Mouse (Mus musculus) urinary bladder, postnatal 4 days (tissue): ENCODE measurements at regions not wholly inside any gene's neighbourhood (a gene's known extent, or its start where the extent isn't known, plus 50 kb on each side); places are given as distances from the start of the nearest gene placed in this dataset.

ENCODE experiments used
- DNase-seq, 2 experiments: peaks; one replicate each; pipeline ENCODE4 v3.0.0; 2021 to 2022; ENCODE audit warnings: low spot score in 2 of 2

DNA sequence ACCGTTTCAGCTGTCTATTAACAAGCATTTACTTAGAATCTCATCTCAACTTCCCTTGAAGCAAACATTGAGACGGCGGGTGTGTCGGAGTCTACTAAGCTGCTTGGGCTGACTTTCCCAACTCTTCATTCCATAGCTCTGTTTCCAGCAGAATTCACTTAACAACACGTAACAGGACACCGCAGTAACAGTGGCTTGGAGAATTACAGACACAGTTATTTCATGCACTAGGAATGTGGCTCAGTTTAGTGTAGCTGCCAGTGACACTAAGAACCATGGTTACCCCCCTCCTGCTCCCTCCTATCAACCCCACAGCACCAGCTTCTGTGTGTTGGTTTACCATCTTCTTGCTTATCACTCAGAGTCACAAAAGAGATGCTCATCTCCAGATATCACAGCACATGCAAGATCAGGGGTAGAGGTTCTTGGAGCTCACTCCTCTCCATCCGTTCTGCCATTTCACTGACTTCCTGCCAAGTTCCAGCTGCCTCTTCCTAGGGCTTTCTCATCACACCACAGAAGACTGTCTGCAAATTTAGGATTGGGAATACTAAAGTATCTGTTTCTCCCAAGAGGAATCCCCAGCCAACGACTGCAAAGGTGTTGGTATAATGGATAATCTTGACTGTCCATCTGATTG is 90.7 kb downstream of the Banf2 start:
- no peak for DNase-seq

DNA sequence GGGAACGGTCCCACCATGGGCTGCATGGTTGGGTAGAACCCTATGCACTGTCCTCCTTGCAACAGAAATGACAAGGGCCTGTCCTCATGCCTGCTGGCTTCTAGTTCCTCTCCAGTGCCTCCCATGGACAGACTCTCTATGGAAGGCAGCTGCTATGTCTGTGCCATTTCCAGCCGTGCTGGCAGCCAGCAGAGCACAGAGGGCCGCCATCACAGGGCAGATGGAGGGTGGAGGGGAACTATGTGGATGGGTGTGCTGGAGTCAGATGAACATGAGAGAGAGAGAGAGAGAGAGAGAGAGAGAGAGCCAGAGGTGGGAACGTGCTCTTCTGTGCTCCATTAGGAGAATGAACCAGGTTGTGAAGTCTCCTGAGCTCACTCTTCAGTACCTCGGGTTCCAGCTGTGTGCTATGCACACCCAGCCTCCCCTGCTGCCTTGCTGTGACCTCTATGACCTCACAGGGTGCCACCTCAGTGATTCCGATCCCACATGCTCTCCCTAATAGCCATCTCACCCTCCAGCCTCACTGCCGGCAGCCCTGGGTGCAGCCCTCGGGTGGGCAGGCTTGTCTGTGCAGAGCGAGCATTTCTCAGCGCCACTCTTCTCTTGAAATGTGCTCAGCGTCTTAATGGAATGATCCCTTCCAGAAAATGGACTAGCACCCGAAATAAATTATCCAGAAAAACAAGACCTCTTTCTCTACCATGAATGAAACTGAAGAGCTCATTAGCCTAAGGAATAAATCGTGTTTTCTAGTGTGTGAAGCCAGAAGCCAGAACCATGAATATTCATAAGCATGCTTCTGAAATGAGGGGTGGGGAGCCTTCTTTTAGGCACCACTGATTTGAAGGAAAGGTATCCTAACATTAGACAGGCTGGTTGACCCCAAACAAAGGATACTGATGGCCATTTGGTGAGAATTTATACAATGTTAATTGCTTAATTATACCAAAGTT is 94.5 kb downstream of the Banf2 start:
- DNase-seq = no peak

DNA sequence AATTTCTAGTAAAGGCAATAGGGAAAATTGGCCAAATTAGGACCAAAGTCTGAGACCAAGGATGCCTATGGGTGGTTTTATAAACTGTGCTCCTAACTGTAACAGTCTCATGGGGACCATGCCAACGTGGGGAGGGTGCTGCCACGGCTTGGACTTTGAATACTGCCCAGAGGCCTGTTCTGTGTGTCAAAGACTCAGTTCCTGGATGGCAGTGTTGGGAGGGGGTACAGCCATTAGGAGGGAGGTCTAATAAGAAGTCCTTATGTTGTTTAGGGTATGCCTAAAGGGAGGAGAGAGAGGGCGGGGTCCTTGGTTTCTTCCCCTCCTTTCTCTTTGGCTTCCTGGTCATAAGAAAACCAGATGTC is 95.2 kb downstream of the Banf2 start:
- DNase-seq = no peak

DNA sequence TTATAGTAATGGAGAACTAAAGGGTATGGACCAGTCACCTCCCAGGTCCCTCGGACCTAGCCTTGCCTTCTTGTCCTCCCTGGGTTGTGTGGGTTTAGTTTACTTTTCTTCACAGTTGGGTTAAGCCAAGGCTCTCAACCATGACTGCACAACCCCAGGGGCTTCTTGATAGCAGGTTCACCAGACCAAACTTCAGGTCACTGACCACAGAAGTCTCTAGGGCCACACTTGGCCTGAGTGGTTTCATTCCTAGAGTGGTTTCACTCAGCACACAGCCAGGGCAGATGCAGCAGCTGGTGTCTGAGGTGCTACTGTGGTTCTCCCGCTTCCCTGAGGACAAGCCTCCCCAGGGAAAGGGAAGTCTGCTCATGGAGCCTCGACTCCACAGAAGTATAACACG is 95.7 kb downstream of the Banf2 start:
- DNase-seq = no peak

DNA sequence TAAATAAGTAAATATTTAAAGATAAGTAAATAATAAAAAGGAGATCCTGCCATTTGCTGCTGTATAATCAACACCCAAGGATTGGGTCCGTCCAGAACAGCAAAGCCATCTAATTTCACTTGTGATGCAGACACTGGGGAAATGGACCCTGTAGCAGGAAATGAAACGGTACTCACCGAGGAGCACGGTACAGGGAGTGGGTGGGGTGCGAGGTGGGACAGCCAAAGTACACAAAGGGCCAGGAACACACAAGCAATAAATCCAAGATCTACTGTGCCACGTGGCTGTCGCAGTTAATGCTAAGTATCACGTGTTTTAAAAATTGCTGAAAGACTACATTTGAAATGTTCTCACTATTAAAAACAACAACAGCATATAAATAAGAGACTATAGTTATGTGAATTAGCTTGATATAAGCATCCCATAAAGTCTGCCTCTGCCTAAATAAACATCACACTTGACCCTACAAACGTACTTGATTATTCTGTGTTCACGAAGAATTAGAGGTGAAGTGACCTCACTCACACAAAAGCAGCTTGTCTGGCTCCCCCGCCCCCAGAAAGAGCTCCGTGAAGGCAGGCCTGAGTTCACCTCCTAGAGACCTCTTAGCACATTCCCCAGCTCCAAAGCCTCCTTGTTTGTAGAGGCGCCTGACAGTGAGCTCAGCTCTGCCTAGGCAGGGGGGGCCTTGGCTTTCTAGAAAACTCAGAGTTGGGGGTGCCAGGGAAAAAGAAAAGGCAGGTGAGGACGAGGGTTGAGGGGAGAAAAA is 101.1 kb downstream of the Banf2 start:
- DNase-seq = no peak

DNA sequence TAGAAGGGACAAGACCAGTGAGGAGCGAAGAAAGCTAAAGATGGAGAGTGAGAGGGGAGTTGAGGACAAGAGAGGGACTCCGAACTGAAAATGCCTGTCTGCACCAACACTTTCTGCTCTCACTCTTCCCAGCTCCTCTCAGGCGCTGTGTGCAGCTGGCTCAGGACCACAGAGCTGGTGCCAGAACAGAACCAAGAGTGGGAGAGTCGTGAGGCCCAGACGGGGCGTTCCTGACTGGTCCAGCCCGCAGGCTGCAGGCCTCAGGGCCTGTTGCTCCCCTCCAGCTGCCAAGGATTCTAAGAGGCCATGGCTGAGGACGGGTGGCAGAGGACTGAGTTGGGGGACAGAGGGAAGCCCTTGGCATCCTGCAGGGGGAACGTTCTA is 101.7 kb downstream of the Banf2 start:
- DNase-seq = peak; percentile 73 to 74

DNA sequence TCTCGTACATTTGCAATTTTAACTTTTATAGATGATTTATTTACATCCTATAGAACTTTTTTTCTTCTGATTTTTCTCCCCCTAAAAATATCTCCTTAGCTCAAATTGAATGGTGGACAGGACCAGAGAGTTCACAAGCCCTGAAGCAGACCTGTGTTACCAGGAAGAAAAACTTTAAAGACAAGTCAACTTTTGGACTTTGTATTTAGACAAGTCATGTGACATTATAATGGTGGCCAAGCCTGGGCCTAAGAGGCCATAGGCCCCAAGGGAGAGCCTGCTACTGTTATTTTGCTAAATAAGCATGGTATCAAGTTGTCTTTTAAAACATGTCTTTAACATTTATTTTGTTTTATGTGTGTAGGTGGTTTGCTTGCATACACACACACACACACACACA is 102.7 kb downstream of the Banf2 start:
- DNase-seq = no peak

DNA sequence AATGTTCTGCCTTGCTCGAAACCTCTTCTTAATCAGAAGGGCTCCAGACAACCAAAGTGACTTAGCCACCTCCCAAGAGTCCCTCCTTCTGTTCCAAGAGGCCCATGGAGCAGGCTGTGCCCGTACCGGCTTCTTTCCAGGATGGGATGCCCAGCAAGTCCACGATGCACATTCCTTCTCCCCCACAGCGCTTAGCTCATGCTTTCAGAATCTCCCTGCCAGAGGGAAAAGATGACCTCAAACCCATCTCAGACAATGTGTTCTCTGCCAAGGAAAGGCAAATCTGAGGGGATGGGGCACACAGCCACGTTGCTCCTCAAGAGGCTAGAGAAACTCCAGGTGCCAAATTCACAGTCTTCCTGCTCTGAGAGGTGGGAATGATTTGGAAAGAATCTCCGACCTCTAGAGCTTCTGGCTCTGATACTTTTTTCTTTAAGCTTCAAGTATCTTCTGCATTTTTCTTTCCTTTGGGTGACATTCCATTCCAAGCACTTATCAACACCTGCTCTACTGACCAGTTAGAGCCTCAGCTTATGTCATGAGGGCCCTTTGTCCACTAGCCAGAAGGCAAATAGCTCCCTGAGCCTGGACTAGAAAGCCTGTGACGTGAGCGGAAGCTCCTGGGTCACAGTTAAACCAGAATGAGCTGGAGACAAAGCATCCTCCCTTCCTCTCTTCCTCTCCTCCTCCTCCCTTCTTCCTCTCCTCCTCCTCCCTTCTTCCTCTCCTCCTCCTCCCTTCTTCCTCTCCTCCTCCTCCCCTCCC is 110.9 kb downstream of the Banf2 start:
- DNase-seq = no peak

DNA sequence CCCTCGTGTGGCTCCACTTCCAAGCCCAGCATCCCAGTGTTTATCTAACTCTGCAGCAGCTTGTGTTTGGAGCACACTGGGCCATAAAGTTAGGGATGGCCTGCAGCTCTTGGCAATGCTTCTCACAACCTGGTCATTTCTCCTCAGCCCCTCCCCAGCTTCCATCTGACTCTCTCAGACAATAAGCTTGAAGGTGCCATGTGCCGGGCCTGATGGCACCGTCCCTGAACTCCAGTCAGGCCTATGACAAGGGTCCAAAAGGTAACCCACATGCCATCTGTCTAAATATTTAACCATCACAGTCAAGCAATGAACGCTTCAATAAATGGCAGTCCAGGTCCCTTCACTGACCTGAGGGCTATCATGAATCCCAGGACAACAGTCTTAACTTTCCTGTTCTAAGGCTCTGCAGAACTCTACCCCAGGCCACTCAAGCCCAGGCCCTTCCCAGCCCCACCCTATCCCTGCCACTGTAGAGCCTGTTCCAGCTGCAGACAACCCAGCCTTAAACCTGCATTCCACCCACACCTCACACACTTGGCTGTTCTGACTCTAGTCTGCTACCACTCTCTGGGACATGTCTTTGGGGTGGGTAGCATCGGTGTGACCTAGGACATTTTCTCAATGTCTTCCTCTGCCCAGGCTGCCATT is 111.8 kb downstream of the Banf2 start:
- no peak for DNase-seq

DNA sequence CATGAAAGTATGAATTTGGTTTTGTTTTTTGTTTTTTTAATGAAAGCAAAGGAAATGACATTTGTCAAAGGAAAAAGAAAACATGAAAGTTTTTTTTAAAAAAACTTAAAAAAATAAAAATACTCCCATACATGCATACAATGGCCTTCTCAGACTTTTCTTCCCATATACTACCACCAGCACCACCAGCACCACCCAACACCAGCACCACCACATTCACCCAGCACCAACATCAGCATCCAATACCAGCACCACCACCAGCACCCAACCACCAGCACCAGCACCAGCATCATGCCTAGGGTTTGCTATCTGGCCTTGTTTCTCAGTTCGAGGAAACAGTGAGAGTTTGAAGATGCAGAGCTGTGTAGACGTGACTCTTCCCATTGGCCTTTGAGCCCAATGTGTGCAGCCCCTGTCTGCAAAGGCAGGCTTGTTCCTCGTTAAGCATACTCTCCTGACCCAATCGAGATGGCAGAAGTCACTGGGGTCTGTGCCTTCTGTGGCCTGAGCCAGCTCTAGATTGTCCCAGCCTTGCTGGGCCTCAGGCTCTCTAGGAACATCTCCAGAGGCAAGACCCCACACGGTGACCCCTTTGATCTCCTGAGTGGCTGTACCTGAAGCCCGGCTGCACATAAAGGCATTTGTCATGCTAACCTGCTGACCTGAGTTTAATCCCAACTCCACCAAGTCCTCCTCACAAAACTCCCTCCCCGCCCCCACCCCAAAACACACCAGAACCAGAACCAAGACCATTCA is 113.8 kb upstream of the Mgme1 start:
- no peak for DNase-seq

DNA sequence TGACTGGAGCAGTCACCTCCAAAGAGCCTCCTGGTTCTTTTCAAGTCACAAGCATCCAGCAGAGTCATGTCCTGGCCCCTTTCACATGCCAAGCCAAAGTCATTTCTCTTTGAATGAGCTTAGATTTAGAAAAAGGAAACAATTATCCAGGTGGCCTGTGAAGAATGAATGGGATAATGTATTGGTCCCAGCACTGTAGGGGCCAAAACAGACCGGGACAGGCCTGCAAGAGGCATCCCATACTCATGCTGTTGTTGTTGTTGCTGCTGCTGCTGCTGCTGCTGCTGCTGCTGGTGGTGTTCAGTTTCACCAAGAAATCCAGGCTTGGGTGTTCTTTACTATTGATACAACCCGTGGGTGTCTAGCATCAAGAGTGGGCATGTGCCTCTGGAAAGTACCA is 113.1 kb upstream of the Mgme1 start:
- no peak for DNase-seq

DNA sequence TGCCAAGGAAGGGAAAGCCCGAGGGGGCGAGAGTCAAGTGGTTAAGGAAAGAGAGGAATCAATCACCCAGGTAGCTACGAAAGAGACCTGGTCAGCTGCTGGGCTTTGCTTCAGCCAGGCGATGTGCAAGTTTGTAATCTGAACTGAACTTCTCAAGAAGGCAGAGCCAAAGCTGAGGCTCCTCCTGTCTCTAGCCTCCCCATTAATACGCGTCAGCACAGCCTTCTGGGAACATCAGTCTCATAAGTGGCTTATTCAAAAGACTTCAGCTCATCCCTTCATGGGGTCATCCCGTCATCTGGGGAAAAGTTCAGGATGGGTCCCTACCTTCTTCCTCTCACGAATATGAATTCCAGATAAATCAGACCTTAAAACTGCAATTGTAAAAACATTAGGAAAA is 112.2 kb upstream of the Mgme1 start:
- DNase-seq = no peak

DNA sequence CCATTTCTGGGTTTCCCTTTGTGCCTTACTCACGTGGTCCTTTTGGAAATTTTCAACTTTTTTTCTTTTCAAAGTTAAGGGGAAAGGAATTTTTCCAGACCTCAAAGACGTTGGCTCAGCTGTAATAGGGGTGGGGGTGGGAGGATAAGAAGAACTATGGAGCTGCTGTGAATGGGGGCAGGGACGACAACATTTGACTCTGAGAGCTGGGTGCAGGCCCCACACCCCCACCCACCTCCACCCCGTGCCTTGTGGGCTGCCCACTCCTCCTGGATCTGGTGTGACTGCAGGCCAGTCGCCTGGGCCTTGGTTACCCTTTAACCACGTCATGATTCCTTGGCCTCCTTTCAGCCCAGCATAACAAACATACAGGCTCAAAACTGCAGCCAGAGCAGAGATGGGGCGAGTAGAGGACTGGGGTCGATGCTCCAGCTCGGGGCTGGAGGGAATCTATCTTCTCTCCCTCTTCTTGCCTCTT is 110.6 kb upstream of the Mgme1 start:
- DNase-seq = no peak

DNA sequence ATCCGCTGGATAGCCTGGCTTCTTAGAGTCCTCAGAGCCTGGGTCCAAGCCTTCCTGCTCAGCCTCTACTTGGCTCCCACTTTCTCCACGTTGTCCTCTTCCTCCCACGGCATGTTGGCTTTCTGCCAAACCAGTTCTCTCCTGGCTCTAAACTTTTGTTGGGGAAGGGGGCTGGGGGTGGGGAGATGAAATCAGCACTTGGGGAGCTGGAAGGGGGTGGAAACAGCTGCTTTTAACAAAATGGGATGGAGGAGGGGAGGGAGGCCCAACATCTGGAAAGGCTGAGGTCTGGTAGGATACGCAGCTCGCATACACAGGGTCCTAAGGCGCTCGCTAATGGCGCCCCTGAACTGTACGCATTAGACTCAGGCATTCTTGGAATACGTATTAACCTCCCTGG is 110.0 kb upstream of the Mgme1 start:
- DNase-seq = peak; percentile 56 to 81

DNA sequence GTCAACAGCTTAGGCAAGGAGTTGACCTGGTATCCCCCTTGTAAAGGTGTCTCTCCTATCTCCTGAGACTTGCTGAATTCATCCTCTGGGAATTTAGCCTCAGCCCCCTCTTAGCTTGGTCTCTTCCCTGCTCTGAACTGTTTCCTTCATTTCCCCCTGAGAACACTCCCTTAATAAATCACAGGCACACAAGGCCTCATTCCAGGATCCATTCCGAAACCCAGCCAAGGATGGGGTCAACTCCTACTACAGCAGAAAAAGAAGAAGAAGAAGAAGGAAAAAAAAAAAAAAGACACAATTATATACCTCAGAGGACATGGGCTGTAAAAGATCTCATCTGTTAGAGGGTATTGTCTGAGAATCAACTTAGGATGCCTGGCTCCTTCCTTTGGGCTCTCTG is 108.6 kb upstream of the Mgme1 start:
- peak in 1 of 2 experiments; percentile 55 for DNase-seq

DNA sequence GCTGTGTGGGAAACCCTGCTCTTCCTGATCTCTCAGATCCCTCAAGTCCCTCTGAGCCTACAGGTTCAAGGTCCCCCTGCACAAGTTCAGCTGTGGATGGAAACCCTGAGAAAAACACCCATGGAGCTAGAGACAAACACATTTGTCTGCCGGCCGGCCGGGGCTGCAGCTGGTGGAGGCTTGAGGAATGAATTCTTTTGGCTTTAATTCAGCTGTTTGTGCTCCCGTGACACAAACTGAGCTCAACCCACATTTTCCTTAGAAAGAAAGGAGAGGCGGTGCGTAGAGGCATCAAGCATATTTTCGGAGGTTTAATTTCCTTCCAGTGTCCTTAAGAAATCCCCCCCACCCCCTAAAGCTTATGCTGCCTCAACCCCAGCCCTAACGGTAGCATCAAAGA is 106.4 kb upstream of the Mgme1 start:
- peak in 1 of 2 experiments; percentile 61 for DNase-seq

DNA sequence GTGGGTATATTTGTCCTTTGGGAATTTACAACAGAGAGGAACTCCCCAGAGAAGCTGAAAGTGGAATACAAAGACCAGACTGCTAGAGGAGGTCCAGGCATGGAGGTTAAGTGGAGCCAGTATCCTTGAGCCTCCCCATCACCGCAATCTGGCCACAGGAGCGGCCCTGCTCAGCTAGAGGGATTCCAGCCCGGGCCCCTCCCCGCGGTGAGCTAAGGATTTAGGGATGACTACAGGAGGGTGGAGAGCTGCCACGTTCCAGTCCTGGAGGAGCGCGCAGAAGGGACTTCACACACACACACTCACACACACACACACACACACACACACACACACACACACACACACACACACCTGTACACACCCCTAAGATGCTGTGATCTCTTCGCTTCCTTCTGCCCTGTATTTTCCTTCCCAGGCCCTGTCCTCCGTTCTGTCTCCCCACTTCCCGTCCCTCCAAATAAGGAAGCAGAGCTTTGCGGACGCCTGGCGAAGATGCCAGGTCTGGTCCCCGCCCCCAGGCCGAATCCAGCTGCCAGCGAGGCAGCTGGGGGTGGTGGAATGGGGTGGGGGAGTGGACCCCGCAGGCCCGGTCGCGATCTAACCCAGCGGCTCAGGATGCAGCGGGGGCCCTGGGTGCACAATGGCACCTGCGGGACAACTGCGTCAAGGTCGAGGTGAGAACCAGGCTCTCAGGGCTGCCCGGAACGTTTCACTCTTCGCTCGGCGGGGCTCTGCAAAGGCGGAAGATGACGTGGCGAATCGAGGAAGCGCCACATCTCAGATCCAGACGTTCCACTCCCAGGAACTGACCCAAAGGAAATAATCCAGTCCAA is 105.3 kb upstream of the Mgme1 start:
- peak; percentile 81 to 83 for DNase-seq

DNA sequence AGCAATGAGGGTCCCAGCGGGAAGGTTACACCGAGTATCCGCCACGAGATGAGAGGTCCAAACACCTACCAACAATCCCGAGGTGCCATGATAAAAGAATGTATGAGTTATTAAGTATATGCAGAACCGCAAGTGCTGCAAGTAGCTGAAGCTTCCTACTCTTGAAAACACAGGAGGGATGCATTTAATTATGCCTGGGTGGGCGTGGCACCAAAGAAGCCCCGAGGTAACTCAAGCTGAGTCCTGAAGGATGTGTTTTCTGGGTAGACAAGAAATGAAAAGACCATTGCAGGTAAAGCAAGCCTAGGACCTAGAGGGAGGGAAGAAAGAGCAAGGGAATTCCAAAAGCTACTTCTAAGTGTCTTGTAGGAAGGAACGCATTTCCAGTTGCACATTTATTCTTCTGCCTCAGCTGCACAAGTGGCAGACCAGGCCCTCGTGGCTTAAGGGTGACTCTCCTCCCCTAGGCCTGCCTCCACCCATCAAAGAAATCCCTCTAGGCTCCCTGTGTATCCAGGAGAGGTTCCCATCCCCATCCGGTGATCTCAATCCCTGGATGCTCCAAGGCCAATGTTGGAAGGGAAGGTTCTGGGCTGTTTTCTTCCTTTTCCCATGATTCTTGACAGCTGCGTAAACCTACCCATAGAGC is 104.2 kb upstream of the Mgme1 start:
- no peak for DNase-seq

DNA sequence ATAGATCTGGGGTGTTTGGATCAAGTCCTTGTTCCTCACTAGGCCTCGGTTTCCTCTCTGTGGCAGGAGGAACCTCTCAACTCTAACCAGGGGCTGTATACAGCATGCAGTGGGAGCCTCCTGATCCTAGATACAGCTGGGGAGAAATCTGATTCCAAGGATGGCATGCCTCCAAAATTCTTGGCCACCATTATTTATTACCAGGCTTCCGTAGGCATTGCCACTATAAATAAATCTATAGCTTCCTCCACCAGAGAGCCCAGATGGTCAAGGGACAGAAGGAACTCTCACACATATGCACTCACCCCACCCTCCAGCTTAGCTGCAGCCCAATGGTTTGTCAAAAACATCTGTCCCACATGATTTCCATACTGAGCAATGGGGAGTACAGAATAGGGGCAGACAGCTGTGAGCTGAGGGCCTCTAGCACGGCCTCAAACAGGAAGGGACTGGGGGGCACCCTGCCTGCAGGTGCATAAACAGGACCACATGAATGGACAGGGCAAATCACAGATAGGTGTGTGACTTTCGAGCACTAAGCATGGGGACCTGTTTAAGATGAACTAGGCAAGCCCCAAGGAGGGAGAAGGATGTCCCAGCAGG is 100.8 kb upstream of the Mgme1 start:
- DNase-seq = no peak
